Mouse (Mus musculus) left cerebral cortex, adult 11 months (tissue): ENCODE data around the gene Zfp169.
"Not testable (repeated sequence)": the region's sequence is repeated elsewhere in the genome, so short reads cannot be mapped to it uniquely, and the experiment has no call there.

Source experiments
- DNase-seq: peaks from one replicate; pipeline ENCODE4 v3.0.0; 2022; ENCODE audit warnings: low spot score

Zfp169 gene

DNA sequence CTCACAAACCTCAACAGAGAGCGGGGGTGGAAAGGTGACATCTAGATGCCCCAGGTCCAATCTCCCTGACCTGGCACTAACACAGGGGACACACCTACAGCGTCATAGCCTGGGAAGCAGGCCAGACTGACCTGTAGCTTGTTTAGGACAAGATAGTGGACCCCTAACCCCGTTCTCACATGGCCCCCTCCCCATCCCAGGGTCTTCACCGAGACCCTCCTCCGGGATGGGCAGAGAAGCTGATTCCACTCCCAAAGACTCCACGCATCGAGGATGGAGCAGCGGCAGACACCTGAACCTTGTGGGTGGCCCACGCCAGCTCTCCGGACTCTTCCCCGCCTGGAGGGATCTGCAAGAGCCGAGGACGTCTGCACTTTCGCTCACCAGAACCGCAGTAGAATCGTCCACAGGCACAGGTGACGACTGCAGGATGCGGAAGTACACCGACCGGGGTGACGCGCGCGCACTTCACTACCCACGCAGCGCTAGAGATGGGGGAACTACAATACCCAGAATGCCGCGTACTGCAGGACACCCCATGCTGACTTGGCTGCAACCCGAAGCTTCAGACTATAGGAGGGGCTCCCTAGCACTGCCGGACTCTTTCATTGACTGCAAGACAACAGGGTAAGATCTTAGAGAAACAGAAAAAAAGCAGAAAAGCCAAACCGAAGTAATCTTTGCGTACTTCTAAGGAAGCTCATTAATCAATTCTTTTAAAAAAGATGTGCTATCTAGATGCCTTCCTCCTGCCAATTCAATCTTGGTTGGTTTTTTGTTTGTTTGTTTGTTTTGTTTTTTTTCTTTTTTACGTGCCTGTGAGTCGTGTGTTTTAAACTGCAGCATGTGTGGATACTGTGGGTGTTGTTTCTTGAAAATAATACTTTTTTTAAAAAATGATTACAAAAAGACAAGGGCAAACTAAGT is at the start of gene Zfp169, which contains the start of gene A830005F24Rik:
TSS of gene Zfp169 (minus strand) at position 449 of the 927 bp plus-strand sequence.
TSS of gene A830005F24Rik (plus strand) at position 568 of the 927 bp plus-strand sequence.
- peak; percentile 82 for DNase-seq

DNA sequence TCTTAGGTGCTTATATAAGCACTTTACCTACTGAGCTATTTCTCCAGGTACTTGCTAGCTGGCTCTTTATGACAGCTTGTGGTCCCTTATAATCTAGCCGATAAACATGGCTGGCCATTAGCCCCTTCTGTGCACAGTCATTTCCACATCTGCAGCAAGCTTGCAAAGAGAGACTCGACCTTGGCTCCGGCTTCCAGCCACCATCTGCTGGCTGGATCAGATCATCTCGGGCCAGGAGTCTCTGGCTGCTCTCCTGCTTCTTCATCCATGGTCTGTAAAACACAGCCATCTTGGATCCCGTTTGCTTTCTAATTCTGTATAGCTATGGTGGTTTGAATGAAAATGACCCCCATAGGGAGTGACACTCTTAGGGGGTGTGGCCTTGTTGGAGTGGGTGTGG is 49.1 kb upstream of the Zfp169 start:
- DNase-seq: no peak

DNA sequence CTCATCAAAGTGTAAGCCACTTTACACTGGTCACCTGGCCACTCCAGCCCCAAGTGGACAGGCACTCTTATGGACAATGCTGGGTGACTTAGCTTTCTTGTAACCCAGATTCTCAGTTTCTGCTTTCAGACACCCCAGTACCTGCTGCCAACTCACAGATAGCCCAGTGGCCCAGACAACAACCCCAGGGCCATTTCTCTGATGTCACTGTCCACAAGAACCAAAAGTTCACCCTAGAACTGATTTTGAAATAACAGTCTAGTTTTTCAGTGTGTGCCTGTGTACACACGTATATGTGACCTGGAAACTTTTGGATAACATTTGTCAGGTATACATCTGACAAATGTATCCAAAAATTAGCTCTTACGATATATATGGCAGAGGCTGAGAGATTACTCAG is 48.2 kb upstream of the Zfp169 start:
- no peak for DNase-seq

GRCm38 (mm10) chr13:48555976-48556375 is 42.7 kb upstream of the Zfp169 start:
- DNase-seq: no peak

DNA sequence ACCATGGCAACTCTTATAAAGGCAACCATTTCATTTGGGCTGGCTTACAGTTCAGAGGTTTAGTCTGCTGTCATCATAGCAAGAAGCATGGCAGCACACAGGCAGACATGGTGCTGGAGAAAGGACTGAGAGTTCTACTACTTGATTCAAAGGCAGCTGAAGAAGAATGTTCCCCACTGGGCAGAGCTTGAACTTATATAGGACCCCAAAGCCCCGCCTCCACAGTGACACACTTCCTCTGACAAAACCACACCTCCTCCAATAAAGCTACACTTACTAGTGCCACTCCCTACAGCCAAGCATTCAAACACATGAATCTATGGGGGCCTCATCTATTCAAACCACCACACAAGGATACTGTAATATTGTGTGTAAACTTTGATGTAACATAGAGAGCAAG is 41.3 kb upstream of the Zfp169 start:
- DNase-seq: no peak

GRCm38 (mm10) chr13:48553511-48553910 is 40.3 kb upstream of the Zfp169 start:
- no peak for DNase-seq

- DNase-seq: peak; percentile 77
These were observed 39.2 kb upstream of the Zfp169 start for GRCm38 (mm10) chr13:48552181-48553090.

GRCm38 (mm10) chr13:48548296-48548695 is 35.0 kb upstream of the Zfp169 start:
- DNase-seq: no peak

- no peak for DNase-seq
These were observed 34.4 kb upstream of the Zfp169 start for GRCm38 (mm10) chr13:48547623-48548022.

DNA sequence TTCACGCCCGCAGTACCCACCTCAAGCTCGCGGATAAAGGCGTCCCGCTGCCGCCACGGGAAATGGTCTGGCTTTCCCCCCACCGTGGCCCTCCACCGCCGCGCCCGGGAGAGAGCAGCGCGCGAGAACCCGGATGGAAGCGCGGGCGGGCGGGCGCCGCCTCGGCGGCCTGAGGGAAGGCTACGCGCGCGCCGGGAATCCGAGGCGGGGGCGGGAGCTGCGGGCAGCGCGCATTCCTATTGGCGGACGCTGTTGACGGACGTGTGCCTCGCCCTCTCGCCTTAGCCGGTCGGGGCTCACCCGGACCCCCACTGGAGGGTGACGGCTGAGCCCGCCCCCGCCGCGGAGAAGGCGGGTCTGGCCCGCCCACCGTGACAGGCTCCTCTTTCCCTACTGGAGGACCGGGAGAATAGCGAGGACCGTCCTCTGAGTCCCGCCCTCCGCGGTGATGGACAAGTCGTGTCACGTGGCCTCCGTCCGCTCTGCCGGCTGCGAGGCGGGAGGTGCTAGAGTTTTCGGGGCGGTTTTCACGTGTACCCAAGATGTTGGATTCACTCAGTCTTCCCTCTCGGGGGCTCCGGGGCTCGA is 33.2 kb upstream of the Zfp169 start:
- peak; percentile 99 for DNase-seq

- DNase-seq: peak; percentile 91
These were observed 32.4 kb upstream of the Zfp169 start for GRCm38 (mm10) chr13:48545476-48546281.

GRCm38 (mm10) chr13:48544867-48545266 is 31.6 kb upstream of the Zfp169 start:
- DNase-seq: no peak

GRCm38 (mm10) chr13:48544391-48544790 is 31.1 kb upstream of the Zfp169 start:
- no peak for DNase-seq

GRCm38 (mm10) chr13:48540488-48540887 is 27.2 kb upstream of the Zfp169 start:
- DNase-seq: no peak

- no peak for DNase-seq
These were observed 20.2 kb upstream of the Zfp169 start for GRCm38 (mm10) chr13:48533441-48533840.

GRCm38 (mm10) chr13:48531448-48531847 is 18.2 kb upstream of the Zfp169 start:
- no peak for DNase-seq

DNA sequence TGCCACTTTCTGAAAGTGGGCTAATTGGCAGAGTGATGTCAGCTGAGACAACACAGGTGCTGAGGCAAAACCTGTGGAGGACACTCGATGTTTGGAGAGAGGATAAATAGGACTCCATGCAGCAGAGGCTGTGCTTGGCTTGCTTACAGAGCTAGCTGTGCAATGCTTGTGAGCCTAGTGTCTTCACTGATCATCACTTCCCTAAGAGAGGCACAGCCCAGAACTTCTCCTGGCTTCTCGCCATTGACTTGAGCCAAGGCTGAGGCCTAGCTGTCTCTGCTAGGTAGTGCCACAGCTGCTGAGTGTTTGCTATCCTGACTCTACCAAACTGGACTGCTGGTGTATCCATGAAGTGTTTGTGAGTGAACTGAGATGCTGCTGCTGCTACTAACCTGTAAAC is 17.4 kb upstream of the Zfp169 start:
- DNase-seq: no peak

GRCm38 (mm10) chr13:48529028-48529427 is 15.8 kb upstream of the Zfp169 start:
- no peak for DNase-seq

DNA sequence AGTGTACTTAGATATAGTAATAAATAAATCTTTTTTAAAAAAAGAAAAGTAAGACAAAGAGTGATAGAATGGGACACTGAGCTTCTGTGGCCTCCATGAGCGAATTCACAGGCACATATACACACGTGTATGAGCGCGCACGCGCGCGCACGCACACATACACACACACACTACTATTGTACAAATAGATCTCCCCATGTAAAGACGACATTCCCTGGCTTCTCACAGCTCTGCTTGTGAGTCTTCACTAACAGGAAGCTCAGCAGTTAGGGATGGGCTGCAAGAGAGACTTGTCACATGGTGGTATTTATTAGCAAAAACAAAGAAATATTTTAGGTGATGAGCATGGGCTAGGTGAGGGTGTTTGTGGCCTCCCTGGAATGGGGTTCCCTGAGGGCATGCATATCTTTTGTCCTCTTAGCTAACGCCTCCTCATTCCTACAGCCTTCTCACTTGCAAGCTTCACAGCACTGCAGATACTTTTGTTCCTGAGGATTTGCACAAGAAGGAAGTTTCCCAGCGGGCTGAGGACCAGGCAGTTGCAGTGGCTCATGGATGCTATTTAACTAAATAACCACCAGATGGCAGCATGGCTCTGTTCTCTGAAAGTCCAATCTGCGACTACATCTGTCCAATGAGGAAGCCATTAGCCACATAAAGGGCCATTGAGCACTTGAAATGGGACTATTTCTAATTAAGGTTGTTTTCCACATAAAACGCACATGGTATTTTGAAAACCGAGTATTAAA is 15.0 kb upstream of the Zfp169 start:
- DNase-seq: peak; percentile 60

DNA sequence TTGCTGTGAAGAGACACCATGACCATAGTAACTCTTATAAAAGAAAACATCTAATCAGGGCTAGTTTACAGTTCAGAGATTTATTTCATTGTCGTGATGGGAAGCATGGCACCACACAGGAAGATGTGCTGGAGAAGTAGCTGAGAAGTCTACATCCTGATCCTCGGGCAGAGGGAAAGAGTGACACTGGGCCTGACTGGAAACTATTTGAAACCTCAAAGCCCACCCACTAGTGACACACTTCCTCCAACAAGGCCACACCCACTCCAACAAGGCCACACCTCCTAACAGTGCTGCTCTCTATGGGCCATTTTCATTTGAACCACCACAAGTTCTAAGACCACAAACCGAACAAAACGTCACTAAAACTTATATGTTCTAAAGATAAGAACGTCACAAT is 12.5 kb upstream of the Zfp169 start:
- no peak for DNase-seq

GRCm38 (mm10) chr13:48519122-48519521 is 5.9 kb upstream of the Zfp169 start:
- not testable (repeated sequence) for DNase-seq
